Mouse (Mus musculus) left cerebral cortex, postnatal 10 days (tissue): Measurements from ENCODE around the gene Icmt. TPM values are rescaled to one million over a fixed set of nuclear protein-coding genes. Genes with fewer than 3 reads are reported as not detected.

ENCODE experiments used
- DNase-seq, 2 experiments: peaks; one replicate each; pipeline ENCODE4 v3.0.0; 2021 to 2022; ENCODE audit warnings: low spot score in 2 of 2, mixed read lengths in 1 of 2; ENCODE audit errors: extremely low spot score in 1 of 2
- intact Hi-C: fragments of 180-260 bp; cut with DNase I; formaldehyde crosslinking; loops from one replicate; pipeline ENCODE4 v1.15.1; 2025
- total RNA-seq, 2 experiments: library from RNA; stranded (reverse); gene quantifications; 2 replicates each; pipeline ENCODE4 v1.2.3; 2021

Gene Icmt
- total RNA-seq, 2 experiments from 2014 or later, result 31.7 to 32.3 TPM

DNA sequence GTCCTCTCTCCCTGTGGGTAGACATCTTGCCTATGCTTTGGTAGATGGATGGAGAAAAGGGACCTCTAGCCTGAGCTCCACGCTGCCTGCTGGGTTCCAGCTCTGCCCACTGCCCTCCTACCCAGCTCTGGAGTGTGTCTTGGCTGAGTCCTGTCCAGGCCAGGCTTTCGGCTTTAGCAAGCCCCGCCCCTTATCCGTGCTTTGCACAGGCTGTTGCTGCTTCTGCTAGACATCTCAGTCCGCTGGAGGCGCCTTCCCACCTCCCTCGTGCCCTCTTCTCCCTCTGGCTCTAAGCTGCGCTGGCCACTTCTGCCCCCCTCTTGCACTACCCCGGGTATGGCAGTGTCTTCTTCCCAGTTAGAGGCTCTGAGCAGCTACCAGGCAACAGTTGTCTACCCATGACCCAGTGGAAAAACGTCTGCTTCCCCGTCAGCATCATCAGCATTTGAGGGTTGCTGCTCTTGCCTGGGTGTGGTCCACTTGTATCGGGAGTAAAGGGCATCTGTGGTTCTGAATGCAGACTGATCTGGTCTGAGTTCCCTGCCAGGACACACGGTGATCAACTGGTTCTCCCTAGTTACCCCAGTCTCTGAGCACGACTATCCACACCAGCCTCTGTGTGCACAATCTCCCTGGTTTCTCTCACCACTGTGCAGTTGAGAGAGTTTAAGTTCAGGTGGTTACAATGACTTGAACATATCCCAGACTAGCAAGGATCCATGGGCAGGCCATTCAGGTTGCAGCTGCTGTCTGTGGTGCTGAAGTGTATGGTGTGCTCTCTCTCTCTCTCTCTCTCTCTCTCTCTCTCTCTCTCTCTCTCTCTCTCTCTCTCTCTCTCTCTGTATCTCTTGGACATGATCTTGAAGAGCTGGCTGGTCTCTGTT lies 54.6 kb downstream of the Icmt start:
- DNase-seq, result peak in 1 of 2 experiments; percentile 65
- intact Hi-C loops, result no loop called here

DNA sequence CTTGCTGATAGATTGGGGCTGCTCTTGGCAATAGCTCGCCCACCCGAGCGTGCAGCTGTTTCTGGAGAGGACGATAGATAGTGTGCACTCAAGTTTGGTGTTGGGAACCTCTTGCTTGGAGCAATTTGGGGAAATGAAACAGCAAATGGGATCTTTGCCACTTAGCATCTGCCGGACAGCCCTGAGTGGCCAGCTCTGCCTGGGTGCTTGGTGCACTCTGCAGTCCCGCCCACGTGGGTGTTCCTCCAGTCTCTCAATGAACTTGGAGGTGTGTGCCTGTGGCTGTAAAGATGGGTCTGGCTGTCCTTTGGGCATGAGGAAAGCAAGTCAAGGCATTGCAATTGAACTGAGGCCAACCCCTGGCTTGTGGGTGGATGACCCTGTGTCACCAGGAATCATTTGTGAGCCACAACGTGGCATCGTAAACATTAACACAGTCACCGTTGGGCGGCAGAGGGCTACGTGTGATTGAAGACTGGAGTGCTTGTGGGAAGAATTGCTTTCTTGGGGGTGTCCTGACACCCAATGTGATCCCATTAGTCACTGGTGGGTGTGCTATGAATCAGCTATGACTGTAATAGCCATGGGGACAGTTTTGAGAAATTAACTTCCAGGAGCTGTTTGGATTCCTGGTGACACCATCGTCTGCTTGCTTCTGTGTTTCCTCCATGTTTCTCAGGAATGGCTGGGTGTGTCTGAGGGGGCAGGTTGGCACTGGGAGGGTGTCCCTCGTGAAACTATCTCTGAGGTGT lies 57.0 kb downstream of the Icmt start:
- intact Hi-C loops, result no loop called here
- DNase-seq, result no peak

DNA sequence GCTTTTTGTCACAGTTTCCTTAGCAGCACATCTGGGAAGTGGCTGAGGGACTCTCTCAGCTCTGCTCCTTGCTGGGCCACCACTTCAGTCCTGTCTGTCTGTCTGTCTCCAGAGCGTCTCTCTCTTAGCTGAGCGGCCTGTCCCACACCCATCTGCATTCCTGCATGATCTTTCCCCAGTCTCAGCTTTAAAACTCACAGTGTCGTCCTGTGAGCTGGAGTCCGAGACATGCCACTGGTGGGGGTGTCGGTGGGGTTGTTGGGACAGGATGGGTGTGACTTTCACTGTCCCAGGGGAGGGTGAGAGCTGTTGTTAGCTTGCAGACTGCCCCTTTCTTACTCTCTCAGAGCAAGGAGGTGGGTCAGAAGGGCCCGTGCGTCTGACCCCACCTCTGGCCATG lies 58.6 kb downstream of the Icmt start:
- intact Hi-C loops, result no loop called here
- DNase-seq, result no peak

Other genes starting within 250 kb of the Icmt start
- gene Plekhg5, start 224.7 kb upstream of the Icmt start, total RNA-seq, result 10 to 100 TPM; 43.3 to 46.9 TPM
- gene Tnfrsf25, start 181.3 kb upstream of the Icmt start, total RNA-seq, result 1 to 10 TPM; 3.9 to 4.7 TPM
- gene Espn, start 144.9 kb upstream of the Icmt start, total RNA-seq, result under 1 TPM; 0.32 to 0.41 TPM
- not detected for gene Hes2, start 138.4 kb upstream of the Icmt start, total RNA-seq
- 100 to 1,000 TPM; 415 to 420 TPM for gene Acot7, start 119.1 kb upstream of the Icmt start, total RNA-seq
- 10 to 100 TPM; 32.9 to 35.7 TPM for gene Gpr153, start 23.0 kb upstream of the Icmt start, total RNA-seq
- gene Hes3, start 5.6 kb upstream of the Icmt start, total RNA-seq, result not detected
- gene Rnf207, start 21.8 kb downstream of the Icmt start, total RNA-seq, result 1 to 10 TPM; 1.1 to 4.5 TPM
- gene Rpl22, start 28.5 kb downstream of the Icmt start, total RNA-seq, result 100 to 1,000 TPM; 224 to 239 TPM
- 100 to 1,000 TPM; 176 to 179 TPM for gene Chd5, start 41.4 kb downstream of the Icmt start, total RNA-seq
- gene Nphp4, start 179.5 kb downstream of the Icmt start, total RNA-seq, result 10 to 100 TPM; 14.6 to 15.1 TPM
- gene Kcnab2, start 180.6 kb downstream of the Icmt start, total RNA-seq, result 100 to 1,000 TPM; 123 to 134 TPM